ENCODE assay signal across 7 mouse cellular contexts in the genomic region with DNA sequence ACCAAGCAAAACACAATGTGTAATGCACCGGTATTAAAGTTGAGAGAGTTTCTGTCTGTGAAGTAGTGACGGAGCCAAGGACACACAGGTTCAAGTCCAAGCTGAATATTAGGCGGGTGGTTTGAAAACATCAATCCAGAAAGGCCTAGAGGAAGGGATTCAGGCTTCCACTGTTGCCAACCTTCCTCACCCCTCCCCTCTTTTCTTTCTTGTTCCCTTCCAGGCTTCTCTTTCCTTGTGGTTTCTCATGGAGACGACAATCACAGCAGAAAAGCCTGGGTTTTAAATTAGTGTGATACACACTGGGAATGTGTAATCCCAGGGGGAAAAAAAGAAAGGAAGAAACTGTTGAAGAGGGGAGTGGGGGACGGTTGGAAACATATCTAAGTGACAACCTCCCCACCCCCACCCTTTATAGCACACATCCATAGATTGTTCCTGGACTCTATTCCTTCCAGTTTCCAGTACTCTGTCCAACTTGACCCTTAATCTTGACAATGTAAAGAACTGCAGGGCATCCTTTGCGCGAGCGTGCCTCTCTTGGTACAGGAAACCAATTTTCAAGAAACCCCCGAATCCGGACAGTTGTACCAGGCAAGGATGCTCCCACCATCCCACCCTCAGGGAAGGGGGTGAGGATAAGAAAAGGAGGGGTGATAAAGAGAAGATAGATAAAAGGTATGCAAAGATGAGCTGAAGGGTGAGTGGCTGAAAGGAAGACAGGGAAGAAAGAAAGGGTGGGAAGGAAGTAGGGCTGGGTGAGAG. TPM values are rescaled to one million over a fixed set of nuclear protein-coding genes. Genes with fewer than 3 reads are reported as not detected.
A peak's percentile ranks its signal among the peaks of the same experiment; 100 is the strongest.
DNase-seq lines count a peak whose midpoint lies in the region; ATAC-seq lines count a peak whose summit lies in the region.

No protein-coding gene starts in this region.

- H3K9me3 ChIP-seq in liver, embryonic 11.5 days (ENCODE audit: control insufficient read depth, low read length), result no peaks in the 10 kb centered on the region
- no peaks in the 10 kb centered on the region for H3K9me3 ChIP-seq in embryonic facial prominence, embryonic 13.5 days
- no peaks in the 10 kb centered on the region for H3K9me3 ChIP-seq in hindbrain, embryonic 15.5 days
- no peaks in the 10 kb centered on the region for H3K9me3 ChIP-seq in neural tube, embryonic 13.5 days

- no peak for DNase-seq in liver, embryonic 11.5 days (ENCODE audit: low spot score)
- DNase-seq in liver, result no peak
- no peak for DNase-seq in spleen, postnatal 14 days (ENCODE audit: low spot score in 2 of 2)
- no peak for DNase-seq in yolk sac, embryonic 10.5 days (ENCODE audit: low spot score)

- no peaks in the 10 kb centered on the region for H3K4me1 ChIP-seq in liver, embryonic 11.5 days (replicated peaks; ENCODE audit: control insufficient read depth, insufficient read depth, low read length)
- H3K4me1 ChIP-seq in embryonic facial prominence, embryonic 13.5 days, result peaks cover 12% of the 10 kb centered on the region
- peaks cover 33% of the 10 kb centered on the region for H3K4me1 ChIP-seq in hindbrain, embryonic 15.5 days (replicated peaks)
- H3K4me1 ChIP-seq in neural tube, embryonic 13.5 days (replicated peaks), result peaks cover 39% of the 10 kb centered on the region

- H3K27me3 ChIP-seq in liver, embryonic 11.5 days (replicated peaks; ENCODE audit: control insufficient read depth, insufficient read depth, low read length), result peaks cover 3% of the 10 kb centered on the region
- no peaks in the 10 kb centered on the region for H3K27me3 ChIP-seq in embryonic facial prominence, embryonic 13.5 days
- no peaks in the 10 kb centered on the region for H3K27me3 ChIP-seq in hindbrain, embryonic 15.5 days
- H3K27me3 ChIP-seq in neural tube, embryonic 13.5 days, result no peaks in the 10 kb centered on the region

- H3K4me3 ChIP-seq in liver, embryonic 11.5 days (ENCODE audit: low read depth, low read length), result peak overlapping the region; percentile 45
- peak overlapping the region; percentile 58 for H3K4me3 ChIP-seq in embryonic facial prominence, embryonic 13.5 days
- H3K4me3 ChIP-seq in hindbrain, embryonic 15.5 days, result peak overlapping the region; percentile 54
- peak overlapping the region; percentile 60 for H3K4me3 ChIP-seq in neural tube, embryonic 13.5 days

- no peak for ATAC-seq in liver, embryonic 11.5 days (replicated peaks; ENCODE audit: low FRiP score)
- no peak for ATAC-seq in embryonic facial prominence, embryonic 13.5 days (ENCODE audit: insufficient number of reproducible peaks, insufficient read depth, low FRiP score, low TSS enrichment, low read depth)
- ATAC-seq in hindbrain, embryonic 15.5 days (ENCODE audit: low FRiP score, low read depth), result peak; percentile 21
- ATAC-seq in neural tube, embryonic 13.5 days (ENCODE audit: low read depth), result peak; percentile 57

- H3K9ac ChIP-seq in liver, embryonic 11.5 days (ENCODE audit: low read depth, low read length), result no peak overlapping the region
- H3K9ac ChIP-seq in embryonic facial prominence, embryonic 13.5 days, result peak overlapping the region; percentile 66; the same call in 1 of the 2 replicates
- peak overlapping the region; percentile 81 for H3K9ac ChIP-seq in hindbrain, embryonic 15.5 days
- H3K9ac ChIP-seq in neural tube, embryonic 13.5 days, result peak overlapping the region; percentile 84

- H3K36me3 ChIP-seq in liver, embryonic 11.5 days (ENCODE audit: control insufficient read depth, insufficient read depth, low read length), result no peaks in the 10 kb centered on the region
- H3K36me3 ChIP-seq in embryonic facial prominence, embryonic 13.5 days, result no peaks in the 10 kb centered on the region
- no peaks in the 10 kb centered on the region for H3K36me3 ChIP-seq in hindbrain, embryonic 15.5 days
- H3K36me3 ChIP-seq in neural tube, embryonic 13.5 days, result no peaks in the 10 kb centered on the region

- H3K4me2 ChIP-seq in liver, embryonic 11.5 days, result peak overlapping the region; percentile 68
- peak overlapping the region; percentile 87 for H3K4me2 ChIP-seq in embryonic facial prominence, embryonic 13.5 days
- H3K4me2 ChIP-seq in hindbrain, embryonic 15.5 days, result peak overlapping the region; percentile 61
- H3K4me2 ChIP-seq in neural tube, embryonic 13.5 days, result peak overlapping the region; percentile 63

- no peak overlapping the region for H3K27ac ChIP-seq in liver, embryonic 11.5 days (ENCODE audit: low read depth, low read length)
- no peak overlapping the region for H3K27ac ChIP-seq in embryonic facial prominence, embryonic 13.5 days
- H3K27ac ChIP-seq in hindbrain, embryonic 15.5 days (replicated peaks), result peak overlapping the region; percentile 95
- peak overlapping the region; percentile 98 for H3K27ac ChIP-seq in neural tube, embryonic 13.5 days (replicated peaks)

- WGBS in liver, embryonic 11.5 days, result 29% methylated on average over 10 of the region's 10 CpGs
- 17% methylated on average over 10 of the region's 10 CpGs for WGBS in embryonic facial prominence, embryonic 13.5 days
- 4% methylated on average over 10 of the region's 10 CpGs for WGBS in hindbrain, embryonic 15.5 days
- 12% methylated on average over 10 of the region's 10 CpGs for WGBS in neural tube, embryonic 13.5 days

RNA-seq across cellular contexts. Expression of a gene that starts 0.8 kb away (rescaled TPM):
- 1.6 and 1.9 TPM in 2 replicates for polyA plus RNA-seq in liver, embryonic 11.5 days (2014; fragmentation: Nextera tagmentation; extraction: Ambion mirVana)
- polyA plus RNA-seq in embryonic facial prominence, embryonic 13.5 days (2015; fragmentation: Nextera tagmentation; extraction: Ambion mirVana), result 9.1 and 11.0 TPM in 2 replicates
- polyA plus RNA-seq in hindbrain, embryonic 15.5 days (2015; fragmentation: Nextera tagmentation; extraction: Ambion mirVana), result 121 and 125 TPM in 2 replicates
- 115 and 122 TPM in 2 replicates for polyA plus RNA-seq in neural tube, embryonic 13.5 days (2015; fragmentation: Nextera tagmentation; extraction: Ambion mirVana)

Comparison
In these comparisons a context has a peak if more than half of its experiments do, and no peak if none do; other contexts are left out.
1. ATAC-seq: peak in hindbrain, embryonic 15.5 days (single experiment) and neural tube, embryonic 13.5 days (single experiment); none in liver, embryonic 11.5 days (single experiment) and embryonic facial prominence, embryonic 13.5 days (single experiment).
2. H3K27ac ChIP-seq: peak in hindbrain, embryonic 15.5 days (single experiment) and neural tube, embryonic 13.5 days (single experiment); none in liver, embryonic 11.5 days (single experiment) and embryonic facial prominence, embryonic 13.5 days (single experiment).
3. Peak in every context shown above with its lines, with median percentiles within 50 percentile points of each other: H3K4me2 ChIP-seq and H3K4me3 ChIP-seq.